Mouse (Mus musculus) megakaryocyte, embryonic 14.5 days (primary cell): Measurements from ENCODE around the gene Alg3.

Experiments
- FLI1 ChIP-seq: IDR thresholded peaks from 2 replicates; pipeline ENCODE4 v1.6.1; 2012; ENCODE audit warnings: low read length, inconsistent platforms, mixed read lengths
- GATA1 ChIP-seq: IDR thresholded peaks from 3 replicates; pipeline ENCODE4 v1.6.1; 2012; ENCODE audit warnings: mixed read lengths, low read length, inconsistent platforms, borderline replicate concordance

DNA sequence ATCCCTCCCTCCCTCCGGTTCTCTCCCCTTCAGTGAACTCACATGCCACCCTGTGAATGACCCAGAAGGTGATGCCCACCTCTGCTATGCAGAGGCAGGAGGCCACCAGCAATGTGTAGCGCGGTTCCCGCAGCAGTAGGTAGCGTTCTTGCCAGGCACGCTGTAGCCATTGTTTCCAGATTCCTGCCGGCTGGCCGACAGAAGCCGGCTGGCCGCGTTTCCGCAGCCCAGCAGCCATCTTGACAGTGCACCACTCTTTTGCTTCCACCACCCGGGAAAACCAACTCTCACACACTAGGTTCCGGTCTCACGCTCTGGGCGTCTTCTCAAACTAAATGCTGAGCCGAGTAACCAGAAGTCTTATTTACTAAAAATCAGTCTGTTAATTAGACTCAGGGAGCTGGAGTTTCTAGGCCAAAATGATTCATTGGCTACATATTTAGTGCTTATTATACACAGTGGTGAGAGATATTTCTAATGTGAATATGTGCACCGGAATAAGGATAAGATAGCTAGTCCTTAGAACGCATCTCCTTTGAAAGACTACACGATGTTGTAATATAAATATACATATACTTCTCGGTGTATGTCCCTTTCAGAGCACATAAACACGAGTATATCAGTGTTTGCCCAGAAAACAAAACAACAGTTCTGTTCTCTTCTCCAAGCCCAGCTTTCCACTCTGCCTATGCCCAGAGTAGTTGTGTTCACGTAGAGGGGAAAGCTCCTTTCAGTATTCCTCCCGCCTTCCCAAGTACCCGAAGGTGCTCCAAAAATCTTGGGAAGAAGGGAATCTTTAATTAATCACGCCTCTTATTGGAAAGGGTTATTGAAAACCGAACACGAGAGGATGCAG, 806 bp downstream of the Alg3 start:
- TF ChIP-seq GATA1 = no peak
- TF ChIP-seq FLI1 = no peak
